Mouse (Mus musculus): Measurements from ENCODE around the gene Zan. TPM values are rescaled to one million over a fixed set of nuclear protein-coding genes. Genes with fewer than 3 reads are reported as not detected.

The Zan gene
- polyA plus RNA-seq, 1 experiment: not detected

DNA sequence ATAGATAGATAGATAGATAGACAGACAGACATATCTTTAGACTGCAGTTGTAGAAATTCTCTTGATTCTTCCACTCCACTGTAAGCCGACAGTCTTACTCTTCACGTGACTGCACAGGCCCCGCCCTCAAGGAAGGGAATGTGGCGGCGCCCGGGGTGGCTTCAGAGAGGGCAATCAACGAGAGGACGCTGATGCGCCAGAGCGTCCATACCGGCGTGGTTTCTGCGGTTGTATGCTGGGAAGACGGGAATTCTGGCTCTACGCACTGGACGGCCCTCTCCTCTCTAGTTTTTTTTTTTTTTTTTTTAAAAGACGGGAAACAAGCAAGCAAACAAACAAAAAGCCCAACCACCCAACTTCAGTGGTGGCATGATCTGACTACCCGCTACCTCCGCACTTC is 138.6 kb downstream of the Zan start:
- peaks cover 18% of the 10 kb centered on the region for H3K4me1 ChIP-seq (ENCODE audit: control insufficient read depth, insufficient read depth, low read length)
- 0% methylated on average over 19 of the region's 19 CpGs for WGBS
- TF ChIP-seq POLR2A (IDR thresholded peaks at IDR 0.05; ENCODE audit: insufficient read depth, low read depth, low read length): 0 out of 2 replicates have a peak, but pooled peaks have one; percentile 25
- no peak for TF ChIP-seq CTCF (IDR thresholded peaks at IDR 0.05; ENCODE audit: insufficient read depth, low read depth, low read length)

DNA sequence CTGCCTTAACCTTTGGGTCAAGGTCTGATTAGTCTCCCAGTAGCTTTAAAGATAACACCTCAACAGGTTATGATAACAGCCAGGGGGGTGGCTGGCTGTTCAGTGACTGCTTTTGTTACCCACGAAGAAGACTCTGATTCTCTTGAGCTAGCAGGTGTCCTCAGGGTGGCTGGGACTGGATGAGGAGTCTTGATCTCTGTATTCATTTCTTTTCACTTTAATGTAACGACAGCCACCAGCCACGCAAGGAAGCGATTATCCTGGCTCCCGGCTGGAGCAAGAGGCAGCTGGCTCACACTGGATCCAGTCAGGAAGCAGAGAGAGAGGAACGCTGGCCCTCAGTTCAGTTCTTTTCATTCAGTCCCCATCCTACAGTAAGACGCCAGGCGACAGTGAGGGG is 139.7 kb downstream of the Zan start:
- Histone ChIP-seq H3K4me3 (ENCODE audit: insufficient read depth, low read depth, low read length) (no peak overlapping the region), H3K4me1 (ENCODE audit: control insufficient read depth, insufficient read depth, low read length) (peaks cover 21% of the 10 kb centered on the region), H3K27ac (ENCODE audit: insufficient read depth, low read depth, low read length) (no peak overlapping the region)
- TF ChIP-seq CTCF (IDR thresholded peaks at IDR 0.05; ENCODE audit: insufficient read depth, low read depth, low read length): no peak
- WGBS: 46% methylated on average over 8 of the region's 8 CpGs

More for the DNA sequence above, 138.6 kb downstream of the Zan start:
- H3K27ac ChIP-seq (ENCODE audit: insufficient read depth, low read depth, low read length): peak overlapping the region; percentile 67
- peak overlapping the region; percentile 54 for H3K4me3 ChIP-seq (ENCODE audit: insufficient read depth, low read depth, low read length)

DNA sequence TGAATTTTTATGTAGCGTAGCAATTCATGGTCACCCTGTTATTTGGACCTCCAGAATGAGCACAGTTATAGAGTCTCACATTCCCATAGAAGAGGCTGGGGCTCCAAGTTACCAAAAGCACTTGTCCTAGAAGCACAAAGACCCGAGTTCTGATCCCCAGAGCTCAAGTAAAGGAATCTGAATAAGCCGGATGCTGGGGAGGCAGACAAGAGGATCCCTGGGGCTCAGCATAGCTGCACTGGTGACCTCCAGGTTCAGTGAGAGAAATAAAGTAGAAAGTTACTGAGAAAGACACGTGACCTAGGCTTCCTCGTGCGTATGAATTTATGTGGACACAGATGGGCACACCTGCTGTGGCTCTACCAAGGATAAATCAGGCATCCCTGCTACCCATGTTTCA is 141.8 kb downstream of the Zan start:
- 71% methylated on average over 6 of the region's 6 CpGs for WGBS
- Histone ChIP-seq H3K4me1 (ENCODE audit: control insufficient read depth, insufficient read depth, low read length) (peaks cover 23% of the 10 kb centered on the region), H3K27ac (ENCODE audit: insufficient read depth, low read depth, low read length) (no peak overlapping the region), H3K4me3 (ENCODE audit: insufficient read depth, low read depth, low read length) (no peak overlapping the region)
- TF ChIP-seq POLR2A (IDR thresholded peaks at IDR 0.05; ENCODE audit: insufficient read depth, low read depth, low read length) (no peak), CTCF (IDR thresholded peaks at IDR 0.05; ENCODE audit: insufficient read depth, low read depth, low read length) (no peak)

DNA sequence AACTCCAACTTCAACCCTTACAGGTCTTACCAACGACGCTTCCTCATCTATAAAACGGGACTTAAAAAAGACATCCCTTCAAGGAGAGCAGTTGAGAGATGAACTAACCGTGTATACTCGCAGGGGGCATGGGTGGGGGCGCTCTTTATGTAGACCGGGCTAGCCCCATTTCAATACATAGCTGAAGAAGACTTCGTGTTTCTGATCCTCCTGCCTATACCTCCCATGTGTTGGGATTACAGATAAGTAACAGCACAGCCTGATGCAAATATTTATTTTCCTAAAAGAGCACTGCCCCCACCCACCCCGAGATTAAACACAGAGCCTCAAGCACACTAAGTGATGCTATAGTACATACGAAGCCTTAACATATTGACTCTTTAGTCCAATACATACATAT is 142.5 kb downstream of the Zan start:
- whole genome bisulfite sequencing: 52% methylated on average over 10 of the region's 10 CpGs

DNA sequence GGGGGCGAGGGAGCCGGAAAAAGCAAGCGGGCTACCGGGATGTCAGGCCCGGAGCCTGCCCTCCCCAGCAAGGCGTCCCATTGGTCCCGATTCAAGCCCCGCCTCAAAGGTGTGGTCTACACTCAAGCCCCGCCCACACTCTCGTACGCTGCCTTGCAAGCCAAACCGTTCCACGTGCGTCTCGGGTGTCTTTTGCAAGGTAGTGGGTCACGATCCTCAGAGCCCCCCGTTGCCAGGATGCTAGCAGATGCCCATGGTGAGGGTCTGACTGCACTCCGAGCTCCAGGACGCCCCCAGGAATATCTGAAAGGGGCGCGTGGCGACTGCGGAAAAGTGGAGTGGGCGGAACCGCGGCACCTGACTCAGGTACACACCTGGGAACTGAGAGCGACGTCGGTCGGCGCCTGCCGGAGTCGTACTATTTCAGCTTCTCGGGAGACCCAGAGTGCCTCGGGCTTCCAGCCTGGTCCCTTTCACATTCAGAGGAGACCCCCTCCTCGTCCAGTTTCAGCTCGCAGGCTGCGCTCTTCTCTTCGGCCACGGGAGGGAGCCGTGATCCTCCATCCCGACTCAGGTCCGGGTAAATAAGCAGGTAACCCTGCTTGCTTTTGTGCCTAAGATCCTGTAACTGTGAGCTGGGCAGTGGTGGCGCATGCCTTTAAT is 143.2 kb downstream of the Zan start, which contains the start of gene Slc12a9:
Gene Slc12a9, minus strand, starts transcription at position 86 of the 663 bp plus-strand sequence.
- under 1% methylated on average over 44 of the region's 44 CpGs for WGBS
- no peak within 1 kb of the TSS for H3K27ac ChIP-seq (ENCODE audit: insufficient read depth, low read depth, low read length)
- H3K4me1 ChIP-seq (ENCODE audit: control insufficient read depth, insufficient read depth, low read length): peaks cover 11% of the 10 kb centered on the region
- H3K4me3 ChIP-seq (ENCODE audit: insufficient read depth, low read depth, low read length): peak within 1 kb of the TSS; percentile 69
- TF ChIP-seq CTCF (IDR thresholded peaks at IDR 0.05; ENCODE audit: insufficient read depth, low read depth, low read length): peak; percentile 63
- TF ChIP-seq POLR2A (IDR thresholded peaks at IDR 0.05; ENCODE audit: insufficient read depth, low read depth, low read length): peak; percentile 65; the same call in 1 of the 2 replicates

More for the DNA sequence above, 142.5 kb downstream of the Zan start:
- Histone ChIP-seq H3K4me3 (ENCODE audit: insufficient read depth, low read depth, low read length) (no peak overlapping the region), H3K4me1 (ENCODE audit: control insufficient read depth, insufficient read depth, low read length) (peaks cover 18% of the 10 kb centered on the region), H3K27ac (ENCODE audit: insufficient read depth, low read depth, low read length) (no peak overlapping the region)
- no peak for TF ChIP-seq POLR2A (IDR thresholded peaks at IDR 0.05; ENCODE audit: insufficient read depth, low read depth, low read length)
- no peak for TF ChIP-seq CTCF (IDR thresholded peaks at IDR 0.05; ENCODE audit: insufficient read depth, low read depth, low read length)

DNA sequence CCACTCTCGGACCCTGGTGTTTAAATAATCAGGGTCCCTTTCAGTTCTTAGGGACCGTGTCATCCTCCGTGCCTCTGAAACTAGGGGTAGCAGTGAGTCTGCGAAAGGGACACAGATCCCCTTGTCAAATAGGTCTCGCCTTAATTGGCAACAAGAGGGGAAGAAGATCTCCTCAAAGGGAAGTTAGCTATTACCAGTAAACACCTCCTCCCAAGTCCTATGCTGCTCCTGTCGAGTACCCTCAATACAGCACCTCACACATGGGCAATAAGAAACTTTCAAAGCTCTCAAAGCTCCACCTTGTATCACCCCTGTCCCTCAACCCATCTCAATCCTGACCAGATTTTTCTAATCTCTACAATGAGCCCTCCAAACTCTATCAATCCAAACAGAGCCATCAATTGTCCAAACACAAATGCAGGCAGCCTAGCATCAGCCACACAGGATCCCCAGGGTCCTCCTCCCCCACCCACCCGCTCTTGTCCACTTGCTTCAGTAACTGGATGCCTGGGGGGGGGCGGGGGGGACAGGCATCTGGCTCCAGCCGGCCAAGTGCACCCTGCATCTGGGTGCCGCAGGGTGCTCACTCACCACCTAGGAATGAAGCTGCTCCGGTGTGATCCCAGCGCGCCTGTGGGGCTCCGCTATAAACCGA is 143.9 kb downstream of the Zan start:
- H3K4me1 ChIP-seq (ENCODE audit: control insufficient read depth, insufficient read depth, low read length): peaks cover 11% of the 10 kb centered on the region
- no peak overlapping the region for H3K27ac ChIP-seq (ENCODE audit: insufficient read depth, low read depth, low read length)
- TF ChIP-seq POLR2A (IDR thresholded peaks at IDR 0.05; ENCODE audit: insufficient read depth, low read depth, low read length): no peak; the same call in 1 of the 2 replicates
- no peak for TF ChIP-seq CTCF (IDR thresholded peaks at IDR 0.05; ENCODE audit: insufficient read depth, low read depth, low read length)
- peak overlapping the region; percentile 69 for H3K4me3 ChIP-seq (ENCODE audit: insufficient read depth, low read depth, low read length)
- 11% methylated on average over 15 of the region's 15 CpGs for WGBS

DNA sequence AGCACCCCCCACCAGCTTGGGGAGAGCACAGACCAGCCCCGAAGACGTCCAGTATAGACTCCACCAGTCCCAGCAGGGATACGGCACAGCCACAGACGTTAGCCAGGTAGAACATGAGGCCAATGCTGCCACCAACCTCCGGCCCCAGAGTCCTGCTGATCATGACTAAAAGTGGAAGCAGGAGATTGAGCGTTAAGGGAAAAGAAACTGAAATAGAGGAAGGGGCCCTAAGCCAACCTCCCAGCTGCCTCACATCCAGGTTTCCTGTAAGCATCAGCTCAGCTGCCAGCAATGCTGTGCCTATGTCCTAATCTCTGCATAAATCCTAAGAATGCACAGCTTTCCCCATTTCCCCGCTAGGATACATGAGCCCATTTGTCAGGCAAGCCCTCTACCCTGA is 146.0 kb downstream of the Zan start:
- Histone ChIP-seq H3K4me1 (ENCODE audit: control insufficient read depth, insufficient read depth, low read length) (peaks cover 8% of the 10 kb centered on the region; the same call in 1 of the 2 replicates), H3K4me3 (ENCODE audit: insufficient read depth, low read depth, low read length) (no peak overlapping the region), H3K27ac (ENCODE audit: insufficient read depth, low read depth, low read length) (no peak overlapping the region)
- WGBS: 92% methylated on average over 7 of the region's 7 CpGs
- TF ChIP-seq CTCF (IDR thresholded peaks at IDR 0.05; ENCODE audit: insufficient read depth, low read depth, low read length): no peak
- TF ChIP-seq POLR2A (IDR thresholded peaks at IDR 0.05; ENCODE audit: insufficient read depth, low read depth, low read length): no peak

Other genes starting within 250 kb of the Zan start
- not detected in 2 replicates for gene Ache, start 189.5 kb downstream of the Zan start, polyA plus RNA-seq (2012; ENCODE audit: insufficient read depth, insufficient read length, low replicate concordance, missing spikeins)
- gene Ufsp1, start 182.4 kb downstream of the Zan start, polyA plus RNA-seq (2012; ENCODE audit: insufficient read depth, insufficient read length, low replicate concordance, missing spikeins): not detected in 2 replicates
- gene Srrt, start 169.4 kb downstream of the Zan start, polyA plus RNA-seq (2012; ENCODE audit: insufficient read depth, insufficient read length, low replicate concordance, missing spikeins): 488 TPM in 1 of 2 replicates, not detected in the other
- not detected in 2 replicates for gene Trip6, start 162.7 kb downstream of the Zan start, polyA plus RNA-seq (2012; ENCODE audit: insufficient read depth, insufficient read length, low replicate concordance, missing spikeins)
- not detected in 2 replicates for gene Slc12a9, start 143.5 kb downstream of the Zan start, polyA plus RNA-seq (2012; ENCODE audit: insufficient read depth, insufficient read length, low replicate concordance, missing spikeins)
- gene Ephb4, start 127.0 kb downstream of the Zan start, polyA plus RNA-seq (2012; ENCODE audit: insufficient read depth, insufficient read length, low replicate concordance, missing spikeins): not detected in 2 replicates
- gene Pop7, start 25.5 kb upstream of the Zan start, polyA plus RNA-seq (2012; ENCODE audit: insufficient read depth, insufficient read length, low replicate concordance, missing spikeins): not detected in 2 replicates
- not detected in 2 replicates for gene Gigyf1, start 41.5 kb upstream of the Zan start, polyA plus RNA-seq (2012; ENCODE audit: insufficient read depth, insufficient read length, low replicate concordance, missing spikeins)
- gene Epo, start 56.2 kb upstream of the Zan start, polyA plus RNA-seq (2012; ENCODE audit: insufficient read depth, insufficient read length, low replicate concordance, missing spikeins): not detected in 2 replicates
- gene Gnb2, start 56.4 kb upstream of the Zan start, polyA plus RNA-seq (2012; ENCODE audit: insufficient read depth, insufficient read length, low replicate concordance, missing spikeins): not detected in 2 replicates
- not detected in 2 replicates for gene Actl6b, start 76.5 kb upstream of the Zan start, polyA plus RNA-seq (2012; ENCODE audit: insufficient read depth, insufficient read length, low replicate concordance, missing spikeins)
- not detected in 2 replicates for gene Tfr2, start 92.8 kb upstream of the Zan start, polyA plus RNA-seq (2012; ENCODE audit: insufficient read depth, insufficient read length, low replicate concordance, missing spikeins)
- gene Mospd3, start 124.0 kb upstream of the Zan start, polyA plus RNA-seq (2012; ENCODE audit: insufficient read depth, insufficient read length, low replicate concordance, missing spikeins): not detected in 2 replicates
- not detected in 2 replicates for gene Pcolce, start 136.7 kb upstream of the Zan start, polyA plus RNA-seq (2012; ENCODE audit: insufficient read depth, insufficient read length, low replicate concordance, missing spikeins)
- gene Fbxo24, start 151.9 kb upstream of the Zan start, polyA plus RNA-seq (2012; ENCODE audit: insufficient read depth, insufficient read length, low replicate concordance, missing spikeins): not detected in 2 replicates
- not detected in 2 replicates for gene Lrch4, start 152.1 kb upstream of the Zan start, polyA plus RNA-seq (2012; ENCODE audit: insufficient read depth, insufficient read length, low replicate concordance, missing spikeins)
- gene Gm20605, start 152.1 kb upstream of the Zan start, polyA plus RNA-seq (2012; ENCODE audit: insufficient read depth, insufficient read length, low replicate concordance, missing spikeins): not detected in 2 replicates
- not detected in 2 replicates for gene Sap25, start 164.3 kb upstream of the Zan start, polyA plus RNA-seq (2012; ENCODE audit: insufficient read depth, insufficient read length, low replicate concordance, missing spikeins)
- not detected in 2 replicates for gene Irs3, start 168.7 kb upstream of the Zan start, polyA plus RNA-seq (2012; ENCODE audit: insufficient read depth, insufficient read length, low replicate concordance, missing spikeins)
- not detected in 2 replicates for gene Agfg2, start 207.7 kb upstream of the Zan start, polyA plus RNA-seq (2012; ENCODE audit: insufficient read depth, insufficient read length, low replicate concordance, missing spikeins)